Mouse (Mus musculus) midbrain, embryonic 15.5 days (tissue): ENCODE data around the gene Gm37240. TPM values are rescaled to one million over a fixed set of nuclear protein-coding genes. Genes with fewer than 3 reads are reported as not detected.
A peak's percentile ranks its signal among the peaks of the same experiment; 100 is the strongest.

ENCODE experiments used
- ATAC-seq: fragments of 200-750 bp; cut with Nextera tagmentation; replicated peaks from 2 replicates; pipeline ENCODE4 v1.8.0; 2017; ENCODE audit warnings: moderate TSS enrichment
- H3K27ac ChIP-seq: fragments of 300-500 bp; sonication (generic); 2 replicates; pipeline ENCODE4 v1.5.1; 2015; ENCODE audit warnings: mild to moderate bottlenecking, inconsistent platforms
- H3K27me3 ChIP-seq: fragments of 300-500 bp; sonication (generic); replicated peaks from 2 replicates; pipeline ENCODE4 v1.6.1; 2015; ENCODE audit warnings: inconsistent platforms
- H3K36me3 ChIP-seq: fragments of 300-500 bp; sonication (generic); replicated peaks from 2 replicates; pipeline ENCODE4 v1.6.1; 2015; ENCODE audit warnings: inconsistent platforms
- H3K4me1 ChIP-seq: fragments of 300-500 bp; sonication (generic); 2 replicates; pipeline ENCODE4 v1.6.1; 2015; ENCODE audit warnings: inconsistent platforms
- H3K4me2 ChIP-seq: fragments of 300-500 bp; sonication (generic); 2 replicates; pipeline ENCODE4 v1.6.1; 2015; ENCODE audit warnings: inconsistent platforms, mild to moderate bottlenecking, moderate library complexity
- H3K4me3 ChIP-seq: fragments of 300-500 bp; sonication (generic); 2 replicates; pipeline ENCODE4 v1.5.1; 2015; ENCODE audit warnings: mild to moderate bottlenecking, inconsistent platforms
- H3K9ac ChIP-seq: fragments of 300-500 bp; sonication (generic); 2 replicates; pipeline ENCODE4 v1.6.1; 2015; ENCODE audit warnings: mild to moderate bottlenecking, inconsistent platforms
- H3K9me3 ChIP-seq: fragments of 300-500 bp; sonication (generic); 2 replicates; pipeline ENCODE4 v1.6.1; 2016; ENCODE audit warnings: inconsistent platforms
- WGBS: fragments of 180-500 bp; shearing (Covaris S2); methylation state at CpG from one replicate; pipeline ENCODE4 v1.1.7; 2015; ENCODE audit warnings: mixed read lengths; 5-methylcytosine and 5-hydroxymethylcytosine counted together
- polyA plus RNA-seq: library from polyadenylated mRNA; unstranded; fragments of >200 nt; fragmentation: Nextera tagmentation; extraction: Ambion mirVana; gene quantifications from 2 replicates; pipeline ENCODE4 v1.2.1, GENCODE M21; 2015

Gm37240 gene
- polyA plus RNA-seq, 1 experiment from 2014 or later = 0.40 TPM

DNA sequence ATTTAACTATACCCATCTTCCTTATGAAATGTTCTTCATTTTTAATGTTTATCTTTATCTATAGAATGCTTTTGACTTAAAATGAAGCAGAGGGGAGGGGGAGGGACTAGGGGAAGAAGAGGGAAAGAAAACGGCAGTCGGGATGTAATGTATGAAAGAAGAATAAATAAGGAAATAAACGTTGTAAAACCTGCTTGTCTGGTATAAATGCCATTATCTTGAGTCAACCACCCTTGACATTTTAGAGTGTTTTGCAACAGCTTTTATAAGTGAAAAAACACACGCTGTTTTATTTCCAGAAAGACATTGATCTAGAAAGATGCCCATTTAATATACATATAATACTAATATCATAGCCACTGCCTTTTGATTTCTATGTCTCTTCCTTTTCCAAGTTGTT lies 469.7 kb downstream of the Gm37240 start:
- Histone ChIP-seq H3K4me1 (no peaks in the 10 kb centered on the region), H3K27ac (no peak overlapping the region), H3K9me3 (no peaks in the 10 kb centered on the region), H3K4me2 (no peak overlapping the region), H3K27me3 (no peaks in the 10 kb centered on the region), H3K36me3 (no peaks in the 10 kb centered on the region), H3K4me3 (no peak overlapping the region), H3K9ac (no peak overlapping the region)
- 86% methylated on average over 4 of the region's 4 CpGs for WGBS
- ATAC-seq = no peak

DNA sequence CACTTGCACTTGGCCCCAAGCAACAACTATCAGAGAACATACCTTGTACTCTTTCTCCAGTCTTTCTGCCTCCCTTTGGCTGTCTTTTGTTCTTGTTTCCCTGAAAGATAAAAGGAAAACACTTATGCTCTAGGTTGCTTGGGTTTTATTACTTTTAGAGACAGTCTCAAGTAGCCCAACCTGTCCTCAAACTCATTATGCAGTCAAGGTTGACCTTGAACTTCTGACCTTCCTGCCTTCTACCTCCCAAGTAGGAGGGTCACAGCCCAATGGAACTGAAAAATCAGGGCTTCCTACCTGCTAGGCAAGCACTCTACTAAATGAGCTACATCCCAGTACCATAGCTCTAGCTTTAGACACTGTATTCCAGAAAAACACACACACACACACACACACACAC lies 488.5 kb downstream of the Gm37240 start:
- H3K36me3 ChIP-seq = no peaks in the 10 kb centered on the region
- H3K4me3 ChIP-seq = no peak overlapping the region
- ATAC-seq = no peak
- H3K9ac ChIP-seq = no peak overlapping the region
- H3K27ac ChIP-seq = no peak overlapping the region
- no peaks in the 10 kb centered on the region for H3K27me3 ChIP-seq
- no peak overlapping the region for H3K4me2 ChIP-seq
- no peaks in the 10 kb centered on the region for H3K4me1 ChIP-seq
- H3K9me3 ChIP-seq = peaks cover 5% of the 10 kb centered on the region; the same call in 1 of the 2 replicates

DNA sequence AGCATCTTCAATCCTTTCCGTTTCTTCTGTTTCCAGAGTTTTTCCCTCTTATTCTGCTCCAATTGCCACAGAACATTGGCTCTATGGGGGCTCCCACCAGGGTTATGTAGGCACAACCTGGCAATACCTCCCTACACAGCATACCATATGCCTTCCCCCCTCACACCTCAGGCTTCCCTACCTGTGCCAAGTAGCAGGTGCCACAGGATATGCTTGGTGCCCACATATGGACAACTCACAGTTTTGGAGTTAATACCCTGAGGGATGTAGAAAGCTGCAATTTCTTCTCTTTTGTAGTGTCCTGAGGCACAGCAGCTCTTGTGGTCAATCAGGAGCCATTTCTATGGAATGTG lies 488.9 kb downstream of the Gm37240 start:
- Histone ChIP-seq H3K4me2 (no peak overlapping the region), H3K36me3 (no peaks in the 10 kb centered on the region), H3K9me3 (peaks cover 5% of the 10 kb centered on the region; the same call in 1 of the 2 replicates), H3K27ac (no peak overlapping the region), H3K4me1 (no peaks in the 10 kb centered on the region), H3K27me3 (no peaks in the 10 kb centered on the region), H3K9ac (no peak overlapping the region), H3K4me3 (no peak overlapping the region)
- no peak for ATAC-seq
- 86% methylated on average over 1 of the region's 1 CpGs for WGBS

DNA sequence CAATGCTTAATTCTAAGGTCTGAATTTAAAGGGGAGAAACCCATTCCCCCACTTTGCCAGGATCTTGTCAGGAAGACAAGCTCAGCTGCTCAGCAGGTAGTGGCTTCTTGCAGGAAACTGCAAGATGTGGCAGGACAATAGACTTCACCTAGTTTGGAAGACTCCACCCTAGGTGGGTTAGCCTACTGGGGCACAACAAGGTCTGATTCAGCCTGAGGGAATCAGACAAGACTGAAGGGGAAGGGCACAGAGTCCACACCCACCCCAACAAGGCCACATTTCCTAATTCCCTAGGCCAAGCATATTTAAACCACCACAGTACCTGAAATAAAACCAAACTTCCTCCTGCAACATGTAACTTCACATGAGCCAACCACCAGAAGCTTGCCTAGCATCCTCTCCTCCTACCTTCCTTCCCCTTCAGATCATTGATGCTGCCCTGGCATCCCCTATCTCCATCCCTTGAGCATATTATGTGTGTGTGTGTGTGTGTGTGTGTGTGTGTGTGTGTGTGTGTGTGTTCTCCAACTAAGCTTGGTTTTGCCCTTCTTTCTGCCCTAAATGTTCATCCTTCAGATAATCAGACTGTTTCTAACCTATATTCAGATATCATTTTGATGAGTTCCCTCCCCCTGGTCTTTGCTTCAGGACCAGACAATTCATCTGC lies 489.4 kb downstream of the Gm37240 start:
- Histone ChIP-seq H3K27me3 (no peaks in the 10 kb centered on the region), H3K4me3 (no peak overlapping the region), H3K27ac (no peak overlapping the region), H3K36me3 (no peaks in the 10 kb centered on the region), H3K9me3 (peaks cover 5% of the 10 kb centered on the region; the same call in 1 of the 2 replicates), H3K4me1 (no peaks in the 10 kb centered on the region), H3K9ac (no peak overlapping the region), H3K4me2 (no peak overlapping the region)
- ATAC-seq = no peak

DNA sequence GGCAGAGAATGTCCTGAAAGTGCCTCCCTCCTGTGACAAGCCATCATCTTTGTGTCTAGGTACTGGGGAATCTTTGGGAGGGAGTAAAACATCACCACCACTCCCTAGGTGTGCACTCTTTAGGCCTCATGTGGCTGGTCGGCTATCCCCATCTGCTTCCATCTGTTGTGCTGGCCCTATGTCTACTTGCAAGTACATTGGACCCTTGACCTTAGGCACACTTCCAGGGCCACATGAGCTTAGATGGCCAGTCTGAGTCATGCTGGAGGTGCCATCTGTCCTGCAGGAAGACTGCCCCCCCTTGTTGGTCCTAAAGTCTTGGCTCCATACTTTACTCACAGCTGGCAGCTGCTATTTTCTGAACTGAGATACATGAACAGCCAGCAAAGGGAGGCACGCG lies 493.9 kb downstream of the Gm37240 start:
- no peaks in the 10 kb centered on the region for H3K36me3 ChIP-seq
- 95% methylated on average over 3 of the region's 3 CpGs for WGBS

DNA sequence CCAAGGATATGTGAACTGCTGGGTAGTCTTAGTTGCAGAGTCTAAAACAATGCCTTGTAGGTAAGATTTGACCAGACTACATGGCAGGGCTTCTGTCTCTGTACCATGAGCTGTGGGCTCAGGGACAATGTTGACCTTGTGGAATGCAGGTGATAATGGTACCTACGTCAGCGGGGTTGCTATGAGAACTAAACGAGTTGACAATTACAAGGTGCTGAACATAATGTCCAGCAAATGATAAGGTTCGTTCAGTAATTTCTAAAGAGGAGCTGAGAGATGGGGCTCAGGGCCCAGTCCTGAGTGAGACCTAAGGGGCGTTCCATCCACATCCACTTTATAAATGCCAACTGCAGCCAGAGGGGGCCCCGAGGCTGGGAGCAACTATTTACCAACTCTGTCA lies 495.6 kb downstream of the Gm37240 start:
- Histone ChIP-seq H3K27me3 (no peaks in the 10 kb centered on the region), H3K9ac (no peak overlapping the region), H3K4me2 (no peak overlapping the region), H3K4me3 (no peak overlapping the region), H3K36me3 (no peaks in the 10 kb centered on the region), H3K27ac (no peak overlapping the region), H3K9me3 (no peaks in the 10 kb centered on the region), H3K4me1 (no peaks in the 10 kb centered on the region)
- no peak for ATAC-seq
- 93% methylated on average over 6 of the region's 6 CpGs for WGBS

More for the DNA sequence above, 493.9 kb downstream of the Gm37240 start:
- Histone ChIP-seq H3K4me2 (no peak overlapping the region), H3K4me3 (no peak overlapping the region), H3K9ac (no peak overlapping the region), H3K27me3 (no peaks in the 10 kb centered on the region), H3K27ac (no peak overlapping the region), H3K4me1 (no peaks in the 10 kb centered on the region), H3K9me3 (peaks cover 5% of the 10 kb centered on the region; the same call in 1 of the 2 replicates)
- ATAC-seq = no peak

DNA sequence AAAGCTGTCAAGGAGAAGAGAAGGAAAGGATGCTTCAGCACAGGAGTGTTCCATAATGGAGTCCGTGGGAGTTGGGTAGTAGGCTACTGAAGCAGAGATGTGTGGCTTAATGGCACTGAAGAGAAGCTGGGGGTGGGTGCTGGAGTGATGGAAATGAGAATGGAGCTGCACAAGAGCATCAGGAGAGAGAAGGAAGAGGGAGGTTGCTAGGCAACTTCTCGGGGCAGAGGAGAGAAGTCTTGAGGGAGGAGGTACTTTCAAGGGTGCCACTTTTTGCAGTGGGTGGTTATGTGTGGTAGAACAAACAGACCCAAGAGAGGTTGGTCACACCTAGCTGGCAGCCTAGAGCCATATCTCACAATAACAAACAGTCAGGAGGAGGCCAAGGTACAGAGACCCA lies 496.2 kb downstream of the Gm37240 start:
- Histone ChIP-seq H3K4me3 (no peak overlapping the region), H3K4me2 (no peak overlapping the region), H3K4me1 (no peaks in the 10 kb centered on the region), H3K27me3 (no peaks in the 10 kb centered on the region), H3K9ac (no peak overlapping the region), H3K36me3 (no peaks in the 10 kb centered on the region), H3K27ac (no peak overlapping the region), H3K9me3 (no peaks in the 10 kb centered on the region)
- WGBS = 78% methylated on average over 2 of the region's 2 CpGs
- ATAC-seq = no peak

DNA sequence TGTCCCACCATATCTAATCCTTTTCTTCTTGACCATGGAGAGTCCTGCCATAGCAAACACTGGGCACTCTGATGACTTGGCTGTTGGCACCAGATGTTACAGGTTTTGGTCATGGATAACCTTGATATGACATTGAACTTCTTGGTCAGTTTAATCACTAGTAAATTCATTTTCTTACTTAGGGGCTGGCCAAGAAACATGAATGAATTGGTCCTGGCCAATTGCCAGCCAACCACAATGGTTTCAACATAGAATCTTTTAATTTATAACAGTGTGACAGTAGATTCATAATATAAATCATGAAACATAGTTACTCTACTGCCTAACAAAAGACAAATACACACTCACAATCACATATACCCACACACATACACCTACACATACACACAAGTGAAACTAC lies 501.9 kb downstream of the Gm37240 start:
- no peaks in the 10 kb centered on the region for H3K4me1 ChIP-seq
- no peaks in the 10 kb centered on the region for H3K27me3 ChIP-seq
- no peak overlapping the region for H3K27ac ChIP-seq
- no peak overlapping the region for H3K4me2 ChIP-seq
- H3K9me3 ChIP-seq = no peaks in the 10 kb centered on the region
- H3K9ac ChIP-seq = no peak overlapping the region
- H3K36me3 ChIP-seq = no peaks in the 10 kb centered on the region
- H3K4me3 ChIP-seq = no peak overlapping the region
- ATAC-seq = no peak

DNA sequence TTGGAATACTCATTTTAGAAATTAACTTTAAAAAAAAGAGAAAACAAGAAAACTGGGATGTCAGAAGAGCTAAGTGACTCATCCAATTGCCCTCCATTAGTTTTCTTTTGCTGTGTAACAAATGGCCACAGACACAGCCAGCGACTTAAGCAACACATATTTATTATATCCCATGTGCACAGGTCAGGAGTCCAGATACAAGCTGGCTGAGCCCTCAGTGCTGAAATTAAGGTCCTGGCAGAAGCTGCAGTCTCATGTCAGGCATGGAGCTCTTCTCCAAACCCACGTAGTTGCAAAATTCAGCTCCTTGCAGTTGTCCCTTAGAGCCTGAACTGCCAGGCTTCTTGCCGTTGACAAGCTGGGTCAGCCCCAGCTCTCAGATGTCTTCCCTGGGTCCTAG lies 504.0 kb downstream of the Gm37240 start:
- H3K4me2 ChIP-seq = no peak overlapping the region
- H3K4me3 ChIP-seq = no peak overlapping the region
- WGBS = 85% methylated on average over 3 of the region's 3 CpGs
- H3K4me1 ChIP-seq = peaks cover 7% of the 10 kb centered on the region
- H3K27ac ChIP-seq = no peak overlapping the region
- ATAC-seq = no peak
- H3K36me3 ChIP-seq = no peaks in the 10 kb centered on the region
- H3K9me3 ChIP-seq = no peaks in the 10 kb centered on the region
- no peaks in the 10 kb centered on the region for H3K27me3 ChIP-seq
- H3K9ac ChIP-seq = no peak overlapping the region

DNA sequence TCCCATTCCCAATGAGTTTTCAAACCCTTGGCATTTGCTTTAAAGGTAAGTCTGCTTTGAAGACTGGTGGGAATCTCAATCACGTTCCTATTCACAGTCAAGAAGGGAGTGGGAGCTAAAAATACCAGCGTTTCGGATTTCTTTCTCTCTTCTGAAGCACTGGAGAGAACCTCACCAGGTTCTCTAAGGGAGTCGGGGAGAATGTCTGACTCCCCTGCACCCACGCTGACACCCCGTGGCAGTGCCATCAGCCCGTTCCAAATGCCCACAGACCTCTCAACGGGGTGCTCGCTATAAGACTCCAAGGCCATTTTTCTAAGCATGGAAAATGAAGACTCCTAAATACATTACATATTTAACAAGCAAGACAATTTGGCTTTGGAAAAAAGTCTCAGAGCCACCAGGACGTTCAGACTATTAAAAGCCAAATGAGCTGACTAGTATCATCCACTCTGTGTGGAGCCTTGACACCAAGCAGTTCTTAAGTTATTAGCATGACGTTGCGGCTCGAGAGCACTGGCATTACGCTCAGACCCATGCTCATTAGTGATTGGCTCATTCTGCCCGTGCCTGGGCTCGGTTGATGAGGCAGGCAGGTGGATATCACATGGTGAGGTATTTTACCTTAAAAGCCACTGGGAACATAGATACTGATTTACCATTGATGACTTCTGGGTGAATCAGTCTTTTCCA lies 508.5 kb downstream of the Gm37240 start:
- 62% methylated on average over 16 of the region's 16 CpGs for WGBS
- ATAC-seq = no peak
- Histone ChIP-seq H3K4me1 (peaks cover 11% of the 10 kb centered on the region), H3K27me3 (no peaks in the 10 kb centered on the region), H3K9me3 (no peaks in the 10 kb centered on the region), H3K9ac (no peak overlapping the region), H3K36me3 (no peaks in the 10 kb centered on the region), H3K27ac (peak overlapping the region; percentile 48; the same call in 1 of the 2 replicates), H3K4me3 (no peak overlapping the region), H3K4me2 (no peak overlapping the region)

DNA sequence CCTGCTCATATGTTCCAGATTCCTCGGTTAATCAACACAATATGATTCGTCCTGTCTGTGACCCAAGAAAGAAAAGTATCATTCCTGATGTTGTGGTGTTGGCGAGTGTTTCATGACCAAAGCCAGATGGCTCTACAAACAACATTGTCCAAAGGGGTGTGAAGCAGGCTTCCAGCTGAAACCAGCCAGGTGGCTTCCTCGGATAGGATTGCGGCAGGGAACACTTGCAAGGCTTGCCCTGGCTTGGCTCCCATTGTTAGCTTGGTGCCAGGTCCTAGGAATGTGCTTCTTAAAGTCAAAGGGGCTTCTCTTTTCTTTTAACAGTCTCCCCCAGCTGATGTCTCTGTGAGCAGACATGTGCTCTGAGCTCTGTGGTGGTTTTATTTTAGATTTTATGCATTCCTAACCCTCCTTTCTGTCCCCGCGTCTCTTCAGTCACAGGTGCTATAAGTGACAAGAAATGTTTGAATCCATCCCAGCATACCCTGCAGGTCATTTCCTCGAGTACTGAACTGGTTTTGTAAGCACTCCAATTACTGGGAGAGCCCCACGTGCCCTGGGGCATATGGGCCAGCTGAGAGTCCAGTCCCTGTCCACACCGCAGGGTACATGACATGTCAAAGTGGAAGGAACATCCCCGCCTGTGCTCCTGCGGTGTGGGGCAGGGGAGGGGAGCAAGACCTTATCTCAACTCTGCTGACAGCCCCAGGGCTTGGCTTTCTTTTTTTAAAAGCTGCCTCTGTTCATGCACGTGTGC lies 509.2 kb downstream of the Gm37240 start:
- H3K27me3 ChIP-seq = no peaks in the 10 kb centered on the region
- peaks cover 11% of the 10 kb centered on the region for H3K4me1 ChIP-seq
- WGBS = 66% methylated on average over 13 of the region's 13 CpGs
- H3K9ac ChIP-seq = no peak overlapping the region
- no peaks in the 10 kb centered on the region for H3K36me3 ChIP-seq
- no peak overlapping the region for H3K4me3 ChIP-seq
- H3K4me2 ChIP-seq = no peak overlapping the region
- H3K9me3 ChIP-seq = no peaks in the 10 kb centered on the region
- H3K27ac ChIP-seq = no peak overlapping the region
- no peak for ATAC-seq

DNA sequence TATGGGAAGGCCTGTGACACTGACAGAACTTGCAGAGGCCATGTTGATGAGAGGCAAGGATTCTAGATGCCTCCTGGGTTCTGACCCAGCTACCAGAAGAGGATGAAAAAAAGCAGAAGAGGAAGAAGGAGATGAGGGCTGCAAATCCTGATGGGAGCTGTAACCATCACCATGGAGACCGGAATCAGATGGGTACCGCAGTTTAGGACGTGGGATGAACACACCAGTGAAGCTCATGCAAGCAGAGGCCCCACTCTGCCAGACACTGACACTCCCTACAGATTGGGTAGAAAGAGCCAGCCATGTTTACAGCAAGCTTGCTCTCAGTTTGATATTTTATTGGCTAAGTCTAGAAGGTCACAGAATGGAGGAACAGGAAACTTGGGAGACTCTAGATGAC lies 509.8 kb downstream of the Gm37240 start:
- no peak overlapping the region for H3K27ac ChIP-seq
- H3K36me3 ChIP-seq = no peaks in the 10 kb centered on the region
- H3K27me3 ChIP-seq = no peaks in the 10 kb centered on the region
- ATAC-seq = no peak
- no peaks in the 10 kb centered on the region for H3K9me3 ChIP-seq
- peaks cover 11% of the 10 kb centered on the region for H3K4me1 ChIP-seq
- no peak overlapping the region for H3K9ac ChIP-seq
- 75% methylated on average over 3 of the region's 3 CpGs for WGBS
- H3K4me2 ChIP-seq = no peak overlapping the region
- H3K4me3 ChIP-seq = no peak overlapping the region
